Mouse (Mus musculus) megakaryocyte, embryonic 14.5 days (primary cell): ENCODE results near the gene Dhcr24. TPM values are rescaled to one million over a fixed set of nuclear protein-coding genes. Genes with fewer than 3 reads are reported as not detected.

Source experiments
- H3K27me3 ChIP-seq: replicated peaks from 2 replicates; pipeline ENCODE3; 2012; ENCODE audit warnings: inconsistent platforms
- H3K36me3 ChIP-seq: replicated peaks from 2 replicates; pipeline ENCODE3; 2012; ENCODE audit warnings: low read length, inconsistent platforms, mixed read lengths
- H3K4me1 ChIP-seq: 2 replicates; pipeline ENCODE4 v1.6.1; 2012; ENCODE audit warnings: inconsistent platforms
- H3K4me3 ChIP-seq: replicated peaks from 2 replicates; pipeline ENCODE3; 2012; ENCODE audit warnings: moderate library complexity, mild to moderate bottlenecking, inconsistent platforms
- H3K9me3 ChIP-seq: 2 replicates; pipeline ENCODE4 v1.6.1; 2012; ENCODE audit warnings: inconsistent platforms
- FLI1 ChIP-seq: IDR thresholded peaks from 2 replicates; pipeline ENCODE4 v1.6.1; 2012; ENCODE audit warnings: low read length, inconsistent platforms, mixed read lengths
- GATA1 ChIP-seq: IDR thresholded peaks from 3 replicates; pipeline ENCODE4 v1.6.1; 2012; ENCODE audit warnings: mixed read lengths, low read length, inconsistent platforms, borderline replicate concordance
- polyA plus RNA-seq: library from polyadenylated mRNA; stranded (reverse); fragments of >175 nt; gene quantifications from 2 replicates; pipeline ENCODE4 v1.2.3, GENCODE M21; 2012; ENCODE audit warnings: low replicate concordance; ENCODE audit not compliant: insufficient read depth

Dhcr24 gene
- polyA plus RNA-seq, 1 experiment: 125 TPM

DNA sequence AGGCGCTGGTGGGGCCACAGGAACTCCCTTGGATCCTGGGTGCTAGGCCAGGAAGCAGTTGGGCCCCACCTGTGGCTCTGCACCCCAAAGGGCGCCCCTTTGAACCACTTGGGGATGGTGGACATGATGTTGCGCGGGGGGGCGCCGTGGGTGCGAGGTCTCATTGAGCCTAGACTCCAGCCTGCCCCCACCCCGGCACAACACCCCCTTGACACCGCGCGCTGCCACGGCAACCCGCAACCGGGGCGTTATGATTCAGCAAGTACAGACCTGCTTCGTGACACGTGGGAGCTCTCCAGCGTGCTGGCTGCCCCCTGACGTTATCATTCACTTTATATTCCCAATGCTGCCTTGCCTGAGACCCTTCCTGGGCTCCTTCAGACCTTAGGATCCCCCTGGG, 56.2 kb downstream of the Dhcr24 start, which contains the start of gene Lexm:
Gene Lexm (minus strand): TSS at position 186 of the 400 bp plus-strand sequence.
- Histone ChIP-seq H3K4me1 (peaks cover 50% of the 10 kb centered on the region), H3K27me3 (peaks cover 24% of the 10 kb centered on the region), H3K36me3 (no peaks in the 10 kb centered on the region), H3K4me3 (peak within 1 kb of the TSS; percentile 90), H3K9me3 (no peaks in the 10 kb centered on the region)
- TF ChIP-seq FLI1: no peak
- TF ChIP-seq GATA1: no peak

DNA sequence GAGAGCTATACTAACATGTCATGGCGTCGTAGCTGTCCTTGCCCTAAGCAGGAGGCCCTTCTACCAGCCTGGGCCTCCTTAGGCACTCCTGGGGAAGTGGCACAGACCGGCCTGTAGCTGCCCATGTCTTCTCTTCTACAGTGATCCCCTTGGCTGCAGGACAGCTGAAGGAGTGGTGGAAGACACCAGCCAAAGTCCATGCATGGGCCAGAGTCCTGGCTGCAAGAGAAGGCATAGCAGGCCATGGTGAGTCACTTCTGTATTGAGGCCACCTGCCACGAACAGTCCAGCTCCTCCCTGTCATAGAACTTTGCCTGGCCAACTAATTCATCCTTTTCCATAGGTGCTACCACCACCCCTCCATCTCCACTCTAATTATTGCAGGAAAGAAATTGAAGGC, 58.1 kb downstream of the Dhcr24 start:
- peaks cover 49% of the 10 kb centered on the region for H3K4me1 ChIP-seq
- TF ChIP-seq GATA1: no peak
- TF ChIP-seq FLI1: no peak
- no peaks in the 10 kb centered on the region for H3K9me3 ChIP-seq
- H3K4me3 ChIP-seq: peak overlapping the region; percentile 3
- H3K27me3 ChIP-seq: peaks cover 40% of the 10 kb centered on the region
- H3K36me3 ChIP-seq: no peaks in the 10 kb centered on the region

DNA sequence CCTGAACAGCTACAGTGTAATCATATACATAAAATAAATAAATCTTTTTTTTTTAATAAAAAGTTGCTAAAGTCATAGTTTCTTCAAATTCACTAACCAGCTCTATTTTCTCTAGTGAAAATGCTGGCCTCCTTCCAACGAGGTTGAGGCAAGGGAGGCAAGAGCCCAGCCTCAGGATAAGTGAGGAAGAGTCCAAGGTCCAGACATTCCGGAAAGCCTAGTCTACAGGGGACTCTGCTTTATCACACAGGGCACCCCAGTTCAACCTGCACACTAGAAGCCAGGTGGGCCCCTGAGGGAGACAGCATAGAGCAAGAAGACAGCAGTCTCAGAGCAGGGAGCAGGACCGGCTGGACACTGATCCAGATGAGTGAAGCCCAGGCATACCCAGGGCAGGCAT, 60.6 kb downstream of the Dhcr24 start:
- H3K9me3 ChIP-seq: no peaks in the 10 kb centered on the region
- H3K4me1 ChIP-seq: peaks cover 27% of the 10 kb centered on the region
- no peak for TF ChIP-seq FLI1
- TF ChIP-seq GATA1: no peak
- no peak overlapping the region for H3K4me3 ChIP-seq
- H3K36me3 ChIP-seq: no peaks in the 10 kb centered on the region
- peaks cover 65% of the 10 kb centered on the region for H3K27me3 ChIP-seq

DNA sequence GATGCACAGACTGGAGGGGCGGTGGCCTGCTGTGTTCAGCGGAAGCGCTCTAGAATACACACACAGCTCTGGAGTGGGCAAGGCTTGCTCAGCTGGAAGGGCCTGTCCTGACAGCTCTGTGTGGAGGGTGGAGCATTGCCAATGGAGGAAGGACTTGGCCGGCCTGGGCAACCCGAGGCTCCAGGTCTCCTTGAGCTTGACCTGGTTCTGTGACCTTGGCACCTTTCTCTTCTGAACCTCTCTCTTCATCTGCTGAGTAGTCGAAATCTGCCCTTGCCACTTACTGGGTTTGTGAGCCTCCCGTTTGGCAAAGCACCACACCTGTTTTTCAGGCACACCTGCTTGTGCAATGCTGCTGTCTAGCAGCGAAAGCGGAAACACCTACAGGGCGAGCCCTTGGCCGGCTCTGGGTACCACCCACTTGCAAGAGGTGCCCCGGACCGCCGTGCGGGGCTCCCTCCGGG, 61.2 kb downstream of the Dhcr24 start, which contains the start of gene Ttc22:
Gene Ttc22 (plus strand): TSS at position 403 of the 464 bp plus-strand sequence.
- Histone ChIP-seq H3K9me3 (no peaks in the 10 kb centered on the region), H3K4me1 (peaks cover 22% of the 10 kb centered on the region), H3K36me3 (no peaks in the 10 kb centered on the region), H3K4me3 (no peak within 1 kb of the TSS), H3K27me3 (peaks cover 70% of the 10 kb centered on the region)
- TF ChIP-seq GATA1 (no peak), FLI1 (no peak)

DNA sequence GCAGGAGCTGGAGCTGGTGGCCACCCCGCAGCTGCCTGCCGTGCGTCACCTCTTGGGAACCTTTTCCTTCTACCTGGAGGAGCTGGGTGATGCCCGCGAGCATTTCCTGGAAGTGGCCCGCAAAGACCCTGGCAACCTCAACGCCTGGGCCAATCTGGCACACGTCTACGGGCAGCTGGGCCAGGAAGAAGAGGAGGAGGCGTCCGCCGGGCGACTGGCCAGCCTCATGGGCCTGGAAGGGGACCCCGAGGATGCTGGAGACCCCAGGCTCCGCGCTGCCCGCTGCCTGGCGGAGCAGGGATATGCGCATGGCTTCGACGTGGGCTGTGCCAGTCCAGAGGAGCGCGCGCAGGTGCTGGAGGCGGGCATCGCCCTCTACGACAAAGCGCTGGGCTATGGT, 61.9 kb downstream of the Dhcr24 start:
- Histone ChIP-seq H3K9me3 (no peaks in the 10 kb centered on the region), H3K4me1 (peaks cover 16% of the 10 kb centered on the region), H3K27me3 (peaks cover 75% of the 10 kb centered on the region), H3K4me3 (no peak overlapping the region), H3K36me3 (no peaks in the 10 kb centered on the region)
- TF ChIP-seq GATA1 (no peak), FLI1 (no peak)

DNA sequence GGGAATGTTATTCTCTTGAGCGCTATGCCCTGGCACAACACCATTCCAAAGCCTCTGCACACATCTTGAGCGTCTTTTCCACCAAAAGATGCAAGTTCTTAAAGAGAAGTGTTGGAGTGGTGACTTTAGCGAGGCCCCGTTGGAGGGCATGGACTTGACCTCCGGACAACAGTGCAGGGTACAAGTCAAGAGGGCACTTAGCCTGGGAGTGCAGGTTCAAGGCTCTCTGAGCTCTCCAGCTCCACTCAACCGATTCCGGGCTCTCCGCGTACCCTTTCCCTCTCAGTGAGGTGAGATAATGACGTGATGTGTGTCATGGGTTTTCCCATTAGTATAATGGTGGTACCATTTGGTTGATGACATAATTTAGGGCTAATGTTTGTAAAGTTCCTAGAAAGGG, 63.4 kb downstream of the Dhcr24 start:
- H3K4me1 ChIP-seq: peaks cover 18% of the 10 kb centered on the region
- no peaks in the 10 kb centered on the region for H3K36me3 ChIP-seq
- H3K9me3 ChIP-seq: no peaks in the 10 kb centered on the region
- TF ChIP-seq FLI1 (no peak), GATA1 (no peak)
- peaks cover 82% of the 10 kb centered on the region for H3K27me3 ChIP-seq
- H3K4me3 ChIP-seq: no peak overlapping the region

DNA sequence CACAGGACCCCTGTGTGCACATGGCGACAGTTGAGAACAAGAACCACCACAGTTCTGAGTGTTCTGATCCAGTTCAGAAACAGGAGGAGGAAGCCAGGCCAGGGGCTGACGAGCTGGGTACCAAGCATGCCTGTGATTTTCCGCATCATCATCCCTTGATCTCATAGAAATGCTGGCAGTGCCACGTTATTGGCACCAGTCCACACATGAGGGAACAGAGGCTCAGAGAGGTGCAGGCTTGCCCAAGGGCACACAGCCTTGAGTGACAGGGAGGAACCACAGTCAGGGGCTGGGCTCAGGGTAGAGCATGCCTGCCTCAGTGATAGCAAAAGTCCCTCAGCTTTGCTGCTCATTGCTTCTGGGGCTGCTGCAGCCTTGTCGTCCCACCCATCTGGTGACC, 67.0 kb downstream of the Dhcr24 start:
- peaks cover 86% of the 10 kb centered on the region for H3K27me3 ChIP-seq

DNA sequence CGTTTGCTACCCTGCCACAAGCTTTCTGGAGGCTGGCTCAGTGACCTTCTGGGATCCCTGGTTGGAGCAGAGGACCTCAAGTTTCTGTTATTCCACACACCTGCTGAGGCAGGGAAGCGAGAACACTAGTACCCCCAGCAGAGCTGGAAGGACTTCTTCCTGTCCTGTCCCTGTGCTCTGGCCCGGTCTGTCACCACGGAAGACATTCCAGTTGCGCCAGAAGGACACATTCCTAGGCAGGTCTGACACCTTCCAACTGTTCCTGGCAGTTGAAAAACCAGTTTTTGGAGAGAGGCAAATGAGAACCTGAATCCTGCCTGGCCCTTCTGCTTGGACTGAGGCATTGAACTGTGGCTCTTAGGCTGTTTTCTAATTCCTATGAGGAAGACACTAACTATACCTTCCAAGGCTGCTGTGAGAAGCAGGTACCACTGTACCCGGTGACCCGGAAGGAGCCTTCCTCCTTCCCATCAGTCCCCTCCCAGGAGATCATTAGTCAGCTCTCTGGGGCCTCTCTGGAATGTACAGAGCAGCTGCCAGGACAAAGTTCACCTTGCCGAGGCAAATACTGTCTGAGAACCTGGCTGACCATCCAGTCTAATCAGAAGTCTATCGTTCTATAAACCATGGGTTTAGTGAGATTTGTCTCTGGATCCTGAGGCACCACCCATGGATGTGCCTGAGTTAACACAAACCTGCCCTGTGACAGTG, 68.0 kb downstream of the Dhcr24 start:
- TF ChIP-seq FLI1 (no peak), GATA1 (no peak)
- Histone ChIP-seq H3K9me3 (no peaks in the 10 kb centered on the region), H3K4me1 (peaks cover 10% of the 10 kb centered on the region), H3K4me3 (no peak overlapping the region), H3K27me3 (peaks cover 83% of the 10 kb centered on the region), H3K36me3 (no peaks in the 10 kb centered on the region)

More for the DNA sequence above, 67.0 kb downstream of the Dhcr24 start:
- Histone ChIP-seq H3K4me1 (peaks cover 17% of the 10 kb centered on the region), H3K4me3 (no peak overlapping the region), H3K36me3 (no peaks in the 10 kb centered on the region), H3K9me3 (no peaks in the 10 kb centered on the region)
- no peak for TF ChIP-seq FLI1
- TF ChIP-seq GATA1: no peak

DNA sequence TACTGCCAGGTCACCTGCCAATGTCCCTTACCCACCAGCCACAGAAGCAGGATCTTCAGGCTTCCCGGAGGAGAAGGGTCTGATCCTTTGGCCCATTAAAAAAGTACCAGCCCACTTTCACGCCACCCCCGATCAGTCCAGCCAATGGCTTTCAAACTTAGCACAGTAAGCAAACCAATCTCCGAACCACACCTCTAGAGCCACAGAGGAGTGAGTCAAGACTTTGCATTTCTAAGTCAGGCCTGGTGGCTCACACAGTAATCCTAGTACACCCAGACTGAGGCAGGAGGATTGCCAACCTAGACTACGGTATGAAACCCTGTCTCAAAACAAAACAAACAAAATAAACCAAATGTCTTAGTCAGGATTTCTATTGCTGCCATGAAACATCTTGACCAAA, 68.5 kb downstream of the Dhcr24 start:
- Histone ChIP-seq H3K4me3 (no peak overlapping the region), H3K9me3 (no peaks in the 10 kb centered on the region), H3K27me3 (peaks cover 83% of the 10 kb centered on the region), H3K4me1 (peaks cover 10% of the 10 kb centered on the region), H3K36me3 (no peaks in the 10 kb centered on the region)
- TF ChIP-seq GATA1 (no peak), FLI1 (no peak)
